Mouse (Mus musculus): Measurements from ENCODE around the gene Knstrn. TPM values are rescaled to one million over a fixed set of nuclear protein-coding genes. Genes with fewer than 3 reads are reported as not detected.

Gene Knstrn
- polyA plus RNA-seq, 1 experiment from 2014 or later: 94.0 TPM

DNA sequence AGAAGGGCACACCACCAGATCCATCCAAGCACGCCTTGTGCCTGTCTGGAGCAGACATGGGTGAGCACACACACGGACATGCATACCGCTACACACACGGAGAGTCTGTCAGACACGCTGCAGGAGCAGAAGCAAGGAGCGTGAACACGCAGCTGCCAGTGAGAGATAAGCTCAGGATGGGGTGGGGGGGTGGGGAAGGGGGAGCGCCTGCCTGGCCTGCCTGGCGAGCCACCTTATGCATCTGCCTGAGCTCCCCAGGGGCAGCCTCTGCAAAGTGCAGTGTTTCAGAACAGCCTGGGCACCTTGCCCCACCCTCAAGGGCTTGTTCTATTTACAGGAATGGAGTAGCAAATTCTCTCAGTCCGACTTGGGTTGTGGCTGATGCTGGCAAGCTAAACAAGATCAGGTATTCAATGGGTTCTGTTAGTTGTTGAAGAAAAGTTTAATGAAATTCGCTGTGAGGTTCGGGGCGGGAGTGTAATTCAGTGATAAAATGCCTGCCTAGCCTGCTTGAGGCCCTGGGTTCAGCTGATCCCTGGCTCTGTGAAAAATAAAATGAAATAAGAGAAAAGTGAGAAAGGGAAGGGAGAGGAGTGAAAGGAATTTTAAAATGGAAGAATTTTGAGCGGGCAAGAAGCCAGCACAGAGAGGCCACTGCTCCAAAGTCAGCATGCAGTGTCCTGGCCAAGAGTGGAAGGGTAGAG lies 74.2 kb downstream of the Knstrn start:
- H3K9ac ChIP-seq (ENCODE audit: low read length): no peak overlapping the region
- H3K4me2 ChIP-seq (ENCODE audit: low read depth, low read length): peak overlapping the region; percentile 50

DNA sequence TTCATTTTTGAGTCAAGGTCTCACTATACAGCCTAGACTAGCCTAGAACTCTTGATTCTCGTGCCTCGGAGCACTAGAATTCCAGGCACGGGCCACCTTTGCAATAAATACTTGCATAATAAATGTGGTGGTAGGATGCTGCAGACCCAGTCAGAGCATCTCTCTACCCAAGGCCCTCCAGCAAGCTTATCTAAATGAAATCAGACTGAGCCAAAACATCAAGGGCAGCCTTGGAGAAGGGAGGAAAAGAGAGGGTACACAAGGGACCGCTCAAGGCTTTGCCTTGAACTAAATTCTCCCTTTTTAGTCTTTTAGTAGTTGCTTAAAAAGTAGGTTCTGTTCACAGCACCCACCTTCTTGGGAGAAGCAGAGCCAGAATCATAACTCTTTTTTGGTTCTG lies 77.4 kb downstream of the Knstrn start:
- ATAC-seq (replicated peaks; ENCODE audit: extremely low read depth, insufficient read depth, low FRiP score): no peak
- Histone ChIP-seq H3K27me3 (ENCODE audit: control insufficient read depth, insufficient read depth, low read length) (peaks cover 26% of the 10 kb centered on the region), H3K27ac (ENCODE audit: low read length) (no peak overlapping the region), H3K9me3 (replicated peaks; ENCODE audit: control insufficient read depth, low read length) (no peaks in the 10 kb centered on the region), H3K9ac (ENCODE audit: low read length) (no peak overlapping the region), H3K4me1 (ENCODE audit: control insufficient read depth, insufficient read depth, low read length) (peaks cover 5% of the 10 kb centered on the region), H3K4me3 (ENCODE audit: low read length) (no peak overlapping the region), H3K36me3 (ENCODE audit: control insufficient read depth, insufficient read depth) (no peaks in the 10 kb centered on the region), H3K4me2 (ENCODE audit: low read depth, low read length) (no peak overlapping the region)
- WGBS: 80% methylated on average over 4 of the region's 4 CpGs

More for the DNA sequence above, 74.2 kb downstream of the Knstrn start:
- Histone ChIP-seq H3K27me3 (ENCODE audit: control insufficient read depth, insufficient read depth, low read length) (peaks cover 11% of the 10 kb centered on the region), H3K4me3 (ENCODE audit: low read length) (0 out of 2 replicates have a peak overlapping the region, but pooled peaks have one; percentile 13), H3K4me1 (ENCODE audit: control insufficient read depth, insufficient read depth, low read length) (peaks cover 7% of the 10 kb centered on the region), H3K36me3 (ENCODE audit: control insufficient read depth, insufficient read depth) (no peaks in the 10 kb centered on the region), H3K9me3 (replicated peaks; ENCODE audit: control insufficient read depth, low read length) (no peaks in the 10 kb centered on the region), H3K27ac (ENCODE audit: low read length) (no peak overlapping the region)
- peak; percentile 42 for ATAC-seq (replicated peaks; ENCODE audit: extremely low read depth, insufficient read depth, low FRiP score)
- WGBS: 15% methylated on average over 14 of the region's 14 CpGs

DNA sequence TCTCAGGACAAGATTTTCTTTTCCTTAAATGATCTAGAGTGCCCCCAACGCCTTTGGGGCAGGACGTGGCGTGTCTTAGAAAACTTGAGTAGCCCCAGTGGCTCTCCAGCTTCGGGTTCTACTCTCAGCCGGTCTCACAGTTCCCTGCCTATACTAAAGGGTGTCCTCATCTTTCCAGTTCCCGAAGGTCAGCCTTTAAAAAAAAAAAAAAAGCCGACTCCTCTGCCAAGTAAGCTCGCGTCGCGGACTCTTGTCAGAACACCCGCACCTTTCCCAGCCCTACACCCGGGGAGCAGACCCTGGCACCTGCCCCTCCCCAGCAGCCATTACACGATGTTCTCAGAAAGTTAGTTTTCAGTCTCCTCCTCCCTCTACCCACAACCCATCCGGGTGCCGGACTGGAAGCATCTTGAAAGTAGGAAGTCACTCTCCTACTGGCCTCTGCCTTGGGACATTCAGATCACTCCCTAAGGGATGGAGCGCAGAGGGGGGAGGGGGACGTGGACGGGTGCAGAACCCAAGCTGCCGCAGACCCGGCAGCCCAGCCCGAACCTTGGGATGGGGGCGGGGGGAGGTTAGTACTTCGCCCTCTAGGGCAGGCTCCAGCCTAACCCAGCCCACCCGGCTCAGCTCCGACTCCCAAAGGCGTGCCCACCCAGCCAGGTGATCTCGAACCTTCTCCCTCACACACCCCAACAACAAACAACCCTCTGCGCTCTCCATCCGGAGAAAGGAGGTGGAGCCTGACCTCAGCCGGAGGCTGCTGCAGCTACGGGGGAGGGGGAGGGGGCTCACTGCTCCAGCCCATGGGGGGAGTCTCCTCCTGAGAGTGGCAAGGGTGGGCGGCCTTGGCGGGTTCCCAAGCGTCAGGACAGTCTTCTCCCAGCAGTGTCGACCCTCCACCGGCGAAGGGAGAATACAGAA lies 82.4 kb downstream of the Knstrn start:
- no peak for ATAC-seq (replicated peaks; ENCODE audit: extremely low read depth, insufficient read depth, low FRiP score)
- H3K4me1 ChIP-seq (ENCODE audit: control insufficient read depth, insufficient read depth, low read length): peaks cover 16% of the 10 kb centered on the region
- H3K9ac ChIP-seq (ENCODE audit: low read length): peak overlapping the region; percentile 66
- peak overlapping the region; percentile 61 for H3K4me3 ChIP-seq (ENCODE audit: low read length)
- H3K27me3 ChIP-seq (ENCODE audit: control insufficient read depth, insufficient read depth, low read length): peaks cover 65% of the 10 kb centered on the region
- H3K36me3 ChIP-seq (ENCODE audit: control insufficient read depth, insufficient read depth): no peaks in the 10 kb centered on the region
- no peak overlapping the region for H3K27ac ChIP-seq (ENCODE audit: low read length)
- H3K9me3 ChIP-seq (replicated peaks; ENCODE audit: control insufficient read depth, low read length): no peaks in the 10 kb centered on the region
- WGBS: 2% methylated on average over 38 of the region's 38 CpGs
- peak overlapping the region; percentile 94 for H3K4me2 ChIP-seq (ENCODE audit: low read depth, low read length)

GRCm38 (mm10) chr2:118896914-118897291 lies 83.1 kb downstream of the Knstrn start:
- ATAC-seq (replicated peaks; ENCODE audit: extremely low read depth, insufficient read depth, low FRiP score): no peak
- Histone ChIP-seq H3K4me1 (ENCODE audit: control insufficient read depth, insufficient read depth, low read length) (peaks cover 16% of the 10 kb centered on the region), H3K9me3 (replicated peaks; ENCODE audit: control insufficient read depth, low read length) (no peaks in the 10 kb centered on the region), H3K36me3 (ENCODE audit: control insufficient read depth, insufficient read depth) (no peaks in the 10 kb centered on the region), H3K4me2 (ENCODE audit: low read depth, low read length) (peak overlapping the region; percentile 94), H3K27ac (ENCODE audit: low read length) (no peak overlapping the region), H3K27me3 (ENCODE audit: control insufficient read depth, insufficient read depth, low read length) (peaks cover 65% of the 10 kb centered on the region), H3K9ac (ENCODE audit: low read length) (peak overlapping the region; percentile 66), H3K4me3 (ENCODE audit: low read length) (peak overlapping the region; percentile 61)
- 1% methylated on average over 13 of the region's 13 CpGs for WGBS

GRCm38 (mm10) chr2:118897392-118897791 lies 83.6 kb downstream of the Knstrn start:
- no peak for ATAC-seq (replicated peaks; ENCODE audit: extremely low read depth, insufficient read depth, low FRiP score)
- peak overlapping the region; percentile 94; the same call in 1 of the 2 replicates for H3K4me2 ChIP-seq (ENCODE audit: low read depth, low read length)
- H3K4me3 ChIP-seq (ENCODE audit: low read length): peak overlapping the region; percentile 61
- no peak overlapping the region; the same call in 1 of the 2 replicates for H3K9ac ChIP-seq (ENCODE audit: low read length)
- no peak overlapping the region for H3K27ac ChIP-seq (ENCODE audit: low read length)
- H3K27me3 ChIP-seq (ENCODE audit: control insufficient read depth, insufficient read depth, low read length): peaks cover 62% of the 10 kb centered on the region
- WGBS: 7% methylated on average over 7 of the region's 7 CpGs
- H3K4me1 ChIP-seq (ENCODE audit: control insufficient read depth, insufficient read depth, low read length): peaks cover 16% of the 10 kb centered on the region
- H3K36me3 ChIP-seq (ENCODE audit: control insufficient read depth, insufficient read depth): no peaks in the 10 kb centered on the region
- H3K9me3 ChIP-seq (replicated peaks; ENCODE audit: control insufficient read depth, low read length): no peaks in the 10 kb centered on the region

DNA sequence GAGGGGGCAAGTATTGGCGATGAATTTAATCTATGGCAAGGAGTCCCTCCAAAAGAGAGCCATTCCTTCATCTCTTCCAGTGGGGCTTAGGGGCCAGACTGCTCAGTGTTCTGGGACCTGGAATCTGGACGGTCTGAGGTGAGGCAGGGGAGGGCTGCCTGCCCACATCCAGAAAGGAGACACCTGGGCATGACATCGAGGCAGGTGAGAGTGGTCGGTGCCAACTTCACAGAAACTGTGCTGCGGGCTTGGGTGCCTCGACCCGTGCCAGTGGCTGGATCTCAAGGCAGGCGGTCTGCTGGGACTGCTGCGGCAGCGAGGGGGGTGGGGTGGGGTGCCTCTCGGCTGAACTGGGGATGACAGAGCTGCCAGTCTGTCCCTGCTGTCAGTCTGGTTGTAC lies 84.0 kb downstream of the Knstrn start:
- Histone ChIP-seq H3K4me1 (ENCODE audit: control insufficient read depth, insufficient read depth, low read length) (peaks cover 18% of the 10 kb centered on the region), H3K27me3 (ENCODE audit: control insufficient read depth, insufficient read depth, low read length) (peaks cover 62% of the 10 kb centered on the region), H3K9me3 (replicated peaks; ENCODE audit: control insufficient read depth, low read length) (no peaks in the 10 kb centered on the region), H3K4me3 (ENCODE audit: low read length) (no peak overlapping the region), H3K36me3 (ENCODE audit: control insufficient read depth, insufficient read depth) (no peaks in the 10 kb centered on the region), H3K27ac (ENCODE audit: low read length) (no peak overlapping the region), H3K4me2 (ENCODE audit: low read depth, low read length) (no peak overlapping the region), H3K9ac (ENCODE audit: low read length) (no peak overlapping the region)
- ATAC-seq (replicated peaks; ENCODE audit: extremely low read depth, insufficient read depth, low FRiP score): no peak
- 2% methylated on average over 11 of the region's 11 CpGs for WGBS

- 14% methylated on average over 4 of the region's 4 CpGs for WGBS
- Histone ChIP-seq H3K4me2 (ENCODE audit: low read depth, low read length) (no peak overlapping the region), H3K27me3 (ENCODE audit: control insufficient read depth, insufficient read depth, low read length) (peaks cover 59% of the 10 kb centered on the region), H3K4me1 (ENCODE audit: control insufficient read depth, insufficient read depth, low read length) (peaks cover 28% of the 10 kb centered on the region), H3K36me3 (ENCODE audit: control insufficient read depth, insufficient read depth) (no peaks in the 10 kb centered on the region), H3K9ac (ENCODE audit: low read length) (no peak overlapping the region), H3K27ac (ENCODE audit: low read length) (no peak overlapping the region), H3K9me3 (replicated peaks; ENCODE audit: control insufficient read depth, low read length) (no peaks in the 10 kb centered on the region), H3K4me3 (ENCODE audit: low read length) (no peak overlapping the region)
- ATAC-seq (replicated peaks; ENCODE audit: extremely low read depth, insufficient read depth, low FRiP score): no peak
Observed at GRCm38 (mm10) chr2:118898771-118899170, 85.0 kb downstream of the Knstrn start.

- peaks cover 30% of the 10 kb centered on the region for H3K4me1 ChIP-seq (ENCODE audit: control insufficient read depth, insufficient read depth, low read length)
- H3K27ac ChIP-seq (ENCODE audit: low read length): no peak overlapping the region
- no peak overlapping the region for H3K9ac ChIP-seq (ENCODE audit: low read length)
- peaks cover 54% of the 10 kb centered on the region for H3K27me3 ChIP-seq (ENCODE audit: control insufficient read depth, insufficient read depth, low read length)
- no peak for ATAC-seq (replicated peaks; ENCODE audit: extremely low read depth, insufficient read depth, low FRiP score)
- H3K9me3 ChIP-seq (replicated peaks; ENCODE audit: control insufficient read depth, low read length): no peaks in the 10 kb centered on the region
- no peak overlapping the region for H3K4me3 ChIP-seq (ENCODE audit: low read length)
- 23% methylated on average over 7 of the region's 7 CpGs for WGBS
- H3K36me3 ChIP-seq (ENCODE audit: control insufficient read depth, insufficient read depth): no peaks in the 10 kb centered on the region
- H3K4me2 ChIP-seq (ENCODE audit: low read depth, low read length): no peak overlapping the region
Observed at GRCm38 (mm10) chr2:118899306-118899705, 85.5 kb downstream of the Knstrn start.

All from heart, embryonic 16.5 days (tissue).